Mouse (Mus musculus) inflammation-experienced regulatory T-cells, adult 6 months (primary cell): ENCODE measurements around the gene Lama2. TPM values are rescaled to one million over a fixed set of nuclear protein-coding genes. Genes with fewer than 3 reads are reported as not detected.
"Not testable (repeated sequence)": the region's sequence is repeated elsewhere in the genome, so short reads cannot be mapped to it uniquely, and the experiment has no call there.

Source experiments
- ATAC-seq: one replicate; pipeline ENCODE4 v1.8.0; 2017
- polyA plus RNA-seq, 3 experiments: library from polyadenylated mRNA; unstranded; fragments of 100-300 nt; shearing (Covaris generic); gene quantifications; one replicate each; pipeline ENCODE4 v1.2.1; 2017

Lama2 gene
- polyA plus RNA-seq, 3 experiments from 2014 or later = 0.11 TPM; not detected in 2

DNA sequence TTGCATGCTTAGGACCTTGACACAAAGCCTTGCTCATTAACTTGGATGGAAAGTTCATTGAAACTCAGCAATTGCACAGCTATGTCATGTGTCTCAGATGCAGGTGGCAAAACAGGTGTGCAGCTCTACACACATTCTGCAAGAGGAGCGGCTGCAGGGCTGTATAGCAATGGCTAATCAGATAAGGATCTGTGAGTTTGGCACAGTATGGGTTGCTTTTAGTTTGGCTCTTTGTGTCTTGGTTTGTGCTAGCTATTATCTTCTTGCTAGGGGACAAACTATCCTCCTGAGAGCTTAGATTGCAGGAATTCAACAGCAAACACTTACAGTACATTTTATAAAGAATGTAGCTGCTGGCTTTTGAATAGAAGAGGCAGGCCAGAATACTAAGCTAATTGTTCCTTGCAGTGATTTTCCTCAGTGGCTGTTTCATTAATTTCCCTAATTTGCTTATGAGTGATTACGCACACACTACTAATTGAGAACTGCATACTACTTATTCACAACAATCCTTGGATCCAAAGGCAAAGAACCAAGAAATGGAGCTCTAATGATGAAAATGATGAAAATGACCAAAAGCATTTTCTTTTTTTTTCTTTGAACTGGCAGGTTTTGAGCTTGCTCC is 617.9 kb downstream of the Lama2 start:
- no peak for ATAC-seq

DNA sequence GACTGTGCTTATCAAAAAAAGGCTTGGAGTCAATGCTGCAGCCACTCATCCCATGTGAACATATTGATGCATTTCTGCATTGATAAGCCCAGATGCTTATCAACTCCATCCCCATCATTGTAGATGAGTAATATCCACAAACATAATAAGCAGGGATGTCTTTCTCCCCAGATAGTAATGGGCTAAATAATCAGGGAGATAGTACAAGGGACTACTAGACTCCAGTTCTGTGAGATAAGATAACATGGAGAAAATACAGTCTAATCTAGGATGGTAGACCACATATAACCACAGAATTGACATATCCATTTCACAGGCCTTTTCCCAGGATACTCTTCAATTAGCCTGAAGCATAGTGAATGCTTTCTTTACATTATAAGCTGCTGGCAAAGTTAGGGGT is 622.9 kb downstream of the Lama2 start:
- ATAC-seq = no peak

DNA sequence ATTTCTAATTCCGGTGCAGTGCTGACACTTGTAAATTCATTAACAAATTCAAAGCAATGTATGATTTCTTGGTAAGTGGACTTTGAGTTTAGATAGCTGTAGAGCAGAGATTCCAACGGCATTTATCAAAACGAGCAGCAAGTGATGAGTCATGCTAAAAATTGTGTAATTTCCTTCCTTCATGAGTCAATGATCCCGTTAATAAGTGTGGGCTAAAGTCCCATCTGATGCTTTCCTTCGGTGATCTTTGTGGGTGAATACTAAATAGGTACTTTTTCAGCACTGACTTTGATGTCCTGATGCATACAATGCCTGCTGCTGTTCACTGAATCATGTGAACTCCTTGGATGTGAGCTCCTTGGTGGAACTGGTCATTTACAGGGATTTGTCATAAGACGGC is 623.6 kb downstream of the Lama2 start:
- ATAC-seq = peak; percentile 62

DNA sequence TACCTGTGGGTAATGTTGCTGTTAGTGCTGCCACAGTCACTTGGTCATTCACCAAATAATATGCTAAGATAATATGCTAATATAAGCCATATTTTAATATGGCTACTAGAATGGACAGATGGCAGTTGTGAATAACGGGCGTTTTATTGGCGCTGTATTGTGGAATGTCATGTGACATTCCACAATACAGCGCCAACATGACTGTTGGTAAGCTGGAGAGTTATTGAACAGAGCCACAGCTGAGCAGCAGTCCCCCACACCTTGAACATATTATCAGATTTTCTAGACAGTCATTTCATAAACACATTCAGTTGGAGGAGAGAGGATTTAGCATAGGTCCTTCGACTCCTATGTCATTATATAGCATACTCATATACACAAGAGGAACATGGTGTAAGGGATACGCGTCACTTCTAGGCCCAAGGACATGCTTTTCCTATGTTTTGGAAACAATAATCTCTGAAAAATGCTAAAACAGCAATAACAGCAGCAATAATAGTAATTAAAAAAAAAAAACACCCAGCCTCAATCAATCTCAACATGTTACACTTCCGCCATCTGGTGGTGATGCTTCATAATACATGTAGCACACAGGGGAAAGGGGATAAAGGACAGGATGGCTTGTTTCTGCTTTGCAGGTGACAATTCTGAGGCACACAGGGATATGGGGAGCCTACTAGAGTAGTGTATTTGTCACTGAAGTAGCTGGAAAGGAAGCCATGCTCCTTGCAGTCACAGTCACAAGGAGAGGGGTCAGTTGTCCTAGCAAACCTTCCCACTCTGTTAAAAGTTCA is 624.2 kb downstream of the Lama2 start:
- ATAC-seq = peak; percentile 63

DNA sequence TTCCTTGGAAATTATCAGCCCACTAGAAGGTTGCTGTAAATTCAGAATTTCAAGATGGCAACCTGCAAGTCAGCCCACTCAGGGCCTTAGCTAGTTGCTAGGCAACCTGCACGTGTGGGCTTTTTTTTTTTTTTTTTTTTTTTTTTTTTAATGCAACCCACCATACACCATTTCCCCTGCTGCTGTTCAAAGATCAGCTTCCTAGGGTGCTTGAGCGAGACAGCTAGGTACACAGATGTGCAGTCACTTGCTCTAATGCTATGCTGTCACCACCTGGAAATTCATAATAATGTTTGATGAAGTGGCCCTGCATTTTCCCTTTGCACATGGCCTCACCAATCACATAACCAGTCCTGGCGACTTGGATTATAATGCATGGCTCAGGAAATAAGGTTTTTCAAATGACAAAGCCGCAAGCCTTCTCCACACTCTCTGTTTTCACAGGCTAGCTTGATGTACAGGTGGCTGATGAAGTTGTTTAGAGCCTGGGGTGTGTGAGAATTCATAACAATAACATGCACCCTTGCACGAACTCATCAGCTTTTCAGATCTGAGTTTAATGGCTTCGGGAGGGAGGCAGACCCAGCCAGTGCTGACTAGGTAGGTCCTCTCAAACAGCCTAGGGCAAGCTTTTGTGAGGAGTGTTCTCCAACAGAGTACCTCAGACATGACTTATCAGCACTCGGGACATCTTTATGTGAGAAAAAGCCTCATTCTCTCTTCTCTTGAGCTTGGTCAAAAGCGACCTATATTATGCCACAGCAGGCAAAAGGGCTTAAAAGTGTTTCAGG is 625.4 kb downstream of the Lama2 start:
- no peak for ATAC-seq

DNA sequence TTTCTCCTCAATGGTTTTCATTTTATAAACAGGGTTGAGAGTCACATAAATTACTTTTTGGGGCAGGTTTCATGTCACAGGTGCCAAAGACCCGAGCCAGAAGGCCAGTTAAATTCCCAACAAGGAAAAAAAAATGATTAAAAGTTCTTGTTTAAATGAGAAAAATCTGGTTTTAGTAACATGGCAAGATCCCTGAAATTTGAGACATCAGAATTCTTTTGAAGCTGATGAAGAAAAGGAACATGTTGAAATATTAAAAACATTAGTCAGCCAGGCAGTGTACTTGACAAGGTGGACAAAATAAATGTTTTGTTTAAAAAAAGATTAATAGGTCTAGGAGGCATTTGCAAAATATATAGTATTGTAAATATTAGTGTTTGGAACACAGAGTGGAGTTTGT is 634.1 kb downstream of the Lama2 start:
- ATAC-seq = no peak

DNA sequence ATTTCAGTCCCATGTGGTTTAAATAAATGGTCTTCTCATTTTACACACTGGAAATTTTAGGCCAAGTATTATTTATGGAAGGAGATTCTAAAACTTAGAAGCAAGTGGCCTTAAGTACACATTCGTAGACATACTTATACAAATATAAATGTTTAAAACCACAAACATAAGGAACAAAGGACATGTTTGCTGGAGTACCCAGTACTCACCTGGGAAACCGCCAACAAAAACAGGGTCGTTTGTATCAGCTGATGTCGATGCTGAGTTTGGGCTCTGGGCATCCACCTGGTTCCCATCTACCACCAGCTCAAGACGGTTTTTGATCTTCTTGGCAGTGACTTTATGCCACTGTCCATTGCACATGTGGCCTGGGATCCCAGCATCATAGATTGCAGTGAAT is 635.5 kb downstream of the Lama2 start:
- ATAC-seq = not testable (repeated sequence)

DNA sequence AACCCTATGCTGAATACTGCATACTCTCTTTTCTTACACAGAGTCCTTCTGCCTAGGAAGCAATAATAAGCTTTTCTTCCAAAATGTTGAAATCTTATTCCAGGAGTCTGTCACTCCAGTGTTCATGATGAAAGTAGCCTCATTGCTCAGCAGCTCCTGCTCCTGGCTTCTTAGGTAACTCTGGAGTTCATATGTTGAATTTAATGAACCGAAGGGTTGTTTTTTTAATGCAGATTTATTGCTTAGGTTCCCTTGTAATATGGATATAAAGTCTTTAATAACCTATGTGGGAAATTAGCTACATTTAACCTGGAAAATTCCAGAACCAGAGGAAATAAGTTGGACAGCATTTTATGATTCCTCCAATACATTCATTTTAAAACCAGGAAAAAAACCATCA is 636.0 kb downstream of the Lama2 start:
- ATAC-seq = no peak

DNA sequence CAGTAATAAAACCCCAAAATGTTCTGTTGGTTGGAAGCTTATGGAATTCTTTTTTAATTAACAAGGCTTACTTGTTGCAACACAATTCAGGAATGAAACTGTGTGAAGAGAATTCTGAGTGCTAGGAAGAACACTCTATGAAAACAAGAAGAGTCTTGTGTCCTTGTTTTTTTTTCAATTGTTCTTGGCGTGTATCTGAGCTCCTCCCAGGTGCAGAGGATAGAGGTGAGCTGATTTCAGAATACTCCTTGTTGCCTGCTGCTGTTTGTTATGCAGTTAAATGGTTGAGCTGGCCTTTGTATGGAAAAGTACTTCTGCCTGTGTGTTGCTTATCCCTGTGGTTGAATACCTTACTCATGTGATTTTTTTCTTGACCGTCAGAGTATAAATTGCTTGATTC is 636.9 kb downstream of the Lama2 start:
- no peak for ATAC-seq

DNA sequence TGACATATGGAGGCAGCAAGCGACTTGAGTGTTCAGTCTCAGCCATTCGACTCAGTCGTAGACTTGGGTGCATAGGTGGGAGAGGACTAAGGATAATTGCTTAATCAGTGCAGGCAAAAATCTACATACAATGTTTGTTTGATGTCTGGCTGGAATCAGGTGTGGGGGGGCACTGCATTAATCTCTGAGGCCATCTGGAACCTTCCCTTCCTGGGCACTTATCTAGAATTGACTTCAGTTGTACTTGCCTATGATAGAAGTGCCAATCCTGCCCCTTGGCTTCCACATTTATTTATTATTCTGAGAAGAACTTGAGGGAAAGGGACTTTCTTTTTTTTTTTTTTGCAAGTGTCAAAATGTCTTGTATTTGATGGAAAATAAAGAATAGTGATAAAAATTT is 644.2 kb downstream of the Lama2 start:
- no peak for ATAC-seq

DNA sequence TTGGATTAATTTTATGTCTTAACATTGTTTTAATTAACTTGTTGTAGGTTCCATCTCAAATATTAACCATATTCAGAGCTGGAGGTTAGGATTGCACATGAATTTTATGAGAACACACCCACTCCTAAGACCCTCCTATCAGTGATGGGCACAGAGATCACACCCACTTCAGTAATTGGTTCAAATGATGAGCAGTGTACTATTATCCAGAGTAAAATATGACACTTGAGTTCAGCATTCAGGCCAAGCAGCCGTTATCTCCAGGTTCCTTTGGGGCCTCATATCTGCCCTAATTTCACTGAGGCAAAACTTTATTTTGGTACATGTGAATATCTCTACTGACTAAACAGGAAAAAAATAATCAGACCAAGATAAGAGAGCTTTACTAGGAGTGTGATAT is 645.3 kb downstream of the Lama2 start:
- ATAC-seq = no peak

DNA sequence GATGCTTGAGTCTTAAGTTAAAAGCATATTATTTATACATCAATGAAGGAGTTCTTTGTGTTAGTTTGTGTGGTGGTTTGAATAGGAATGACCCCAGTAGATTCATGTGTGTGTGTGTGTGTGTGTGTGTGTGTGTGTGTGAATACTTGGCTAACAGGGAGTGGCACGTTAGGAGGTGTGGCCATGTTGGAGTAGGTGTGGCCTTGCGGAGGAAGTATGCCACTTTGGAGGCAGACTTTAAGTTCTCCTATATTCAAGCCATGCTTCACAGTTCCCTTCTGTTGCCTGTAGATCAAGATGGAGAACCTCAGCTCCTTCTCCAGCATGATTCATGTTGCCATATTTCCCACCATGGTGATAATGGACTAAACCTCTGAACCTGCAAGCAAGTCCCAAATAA is 646.0 kb downstream of the Lama2 start:
- ATAC-seq = no peak

DNA sequence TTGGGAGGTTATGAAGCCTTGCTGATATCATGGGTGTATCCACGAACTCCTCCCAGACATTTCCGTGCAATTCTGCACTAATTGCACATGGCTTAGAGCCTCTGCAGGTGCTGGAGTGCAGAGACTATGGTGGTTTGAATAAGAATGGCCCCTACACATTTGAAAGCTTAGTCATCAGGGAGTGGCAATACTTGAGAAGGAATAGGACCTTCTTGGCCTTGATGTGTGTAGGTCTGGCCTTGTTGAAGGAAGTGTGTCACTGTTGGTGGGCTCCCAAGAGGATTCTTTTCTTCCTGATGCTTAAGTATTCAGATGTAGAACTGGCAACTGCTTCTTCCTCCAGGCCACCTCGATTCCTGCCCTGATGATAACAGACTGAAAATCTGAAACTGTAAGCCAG is 661.0 kb downstream of the Lama2 start:
- no peak for ATAC-seq

DNA sequence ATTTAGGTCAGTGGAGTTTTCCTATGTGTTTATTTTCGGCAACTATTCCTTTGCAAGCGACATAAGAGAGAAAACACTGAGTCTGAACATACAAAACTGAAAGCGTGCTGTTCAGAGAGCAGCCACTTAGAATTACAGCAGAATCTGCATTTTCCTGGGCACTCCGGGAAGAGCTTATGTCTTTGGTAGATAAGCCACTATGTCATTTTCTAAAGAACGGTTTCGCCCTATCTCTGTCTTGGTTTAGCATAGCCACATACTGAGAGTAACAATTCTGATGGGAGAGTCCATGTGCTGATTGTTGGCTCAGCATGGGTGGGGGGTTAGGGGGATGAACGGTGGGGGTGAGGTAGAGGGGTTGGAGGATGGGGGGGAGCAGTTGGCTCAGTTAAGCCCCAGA is 669.1 kb downstream of the Lama2 start:
- no peak for ATAC-seq

DNA sequence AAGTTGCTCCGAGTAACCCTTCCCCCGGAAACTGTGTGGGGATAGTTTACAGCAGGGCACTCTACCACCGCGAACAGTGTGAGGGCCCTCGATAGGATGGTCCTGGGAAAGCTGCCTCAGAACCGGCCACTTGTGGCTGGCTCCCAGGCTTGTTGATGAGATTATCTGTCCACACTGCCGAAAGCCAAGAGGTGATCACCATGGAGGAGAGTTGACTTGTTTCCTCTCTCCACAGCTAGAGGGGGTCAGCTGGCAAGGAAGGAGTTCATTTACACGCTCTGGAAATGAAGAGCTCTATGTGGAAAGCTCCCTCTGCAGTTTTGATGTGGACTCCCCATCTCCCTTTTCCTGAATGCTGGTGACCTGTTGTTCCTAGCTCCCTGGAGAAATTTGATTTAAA is 669.9 kb downstream of the Lama2 start:
- ATAC-seq = no peak

DNA sequence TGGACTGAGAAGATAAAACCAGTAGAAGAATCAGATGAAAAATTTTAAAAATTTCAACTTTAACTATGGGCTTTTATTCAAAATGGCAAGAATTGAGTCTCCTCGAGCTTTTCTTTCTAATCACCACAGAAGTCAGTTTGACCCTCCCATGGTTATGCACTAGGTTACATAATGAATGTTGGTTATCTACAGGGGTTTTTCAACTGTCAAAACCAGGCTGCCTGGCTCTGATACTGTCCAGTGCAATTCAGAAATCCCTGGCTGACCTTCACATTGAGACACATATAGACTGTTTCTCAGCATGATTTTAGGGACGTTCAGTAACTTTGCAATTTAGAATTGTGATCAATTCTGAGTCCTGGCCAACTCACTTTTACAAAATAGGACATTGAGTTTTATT is 671.2 kb downstream of the Lama2 start:
- no peak for ATAC-seq

DNA sequence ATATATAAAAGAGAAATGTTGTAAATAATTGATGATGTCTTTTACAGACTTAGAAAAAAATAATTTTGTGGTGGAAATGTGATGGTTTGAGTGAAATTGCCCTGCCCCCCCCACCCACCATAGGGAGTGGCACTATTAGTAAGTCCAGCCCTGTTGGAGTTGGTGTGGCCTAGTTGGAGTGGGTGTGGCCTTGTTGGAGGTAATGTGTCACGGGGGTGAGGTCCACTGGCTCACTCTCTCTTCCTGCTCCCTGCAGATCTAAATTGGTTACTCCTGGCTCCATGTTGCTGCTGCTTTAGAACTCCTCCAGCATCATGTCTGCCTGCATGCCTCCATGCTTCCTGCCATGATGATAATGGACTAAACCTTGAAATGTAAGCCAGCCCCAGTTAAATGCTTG is 680.0 kb downstream of the Lama2 start:
- ATAC-seq = no peak

DNA sequence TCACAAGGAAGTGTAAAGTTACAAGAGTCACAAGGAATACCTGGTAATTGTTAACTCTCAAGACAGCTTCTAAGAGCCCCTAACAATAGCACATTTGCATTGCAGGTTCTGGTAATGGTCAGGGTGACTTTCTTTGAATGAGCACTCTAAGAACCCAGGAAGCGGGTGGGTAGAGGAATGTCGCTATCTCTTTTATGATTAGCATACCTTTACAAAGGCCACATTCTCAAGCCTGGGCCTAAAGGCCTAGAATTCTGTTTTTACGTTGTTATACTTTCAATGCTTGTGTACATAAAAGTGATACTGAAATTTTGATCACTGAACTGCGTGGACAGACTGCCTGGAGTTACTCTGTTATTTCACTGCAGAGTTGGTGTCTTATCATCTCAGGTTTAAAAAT is 681.1 kb downstream of the Lama2 start:
- not testable (repeated sequence) for ATAC-seq

DNA sequence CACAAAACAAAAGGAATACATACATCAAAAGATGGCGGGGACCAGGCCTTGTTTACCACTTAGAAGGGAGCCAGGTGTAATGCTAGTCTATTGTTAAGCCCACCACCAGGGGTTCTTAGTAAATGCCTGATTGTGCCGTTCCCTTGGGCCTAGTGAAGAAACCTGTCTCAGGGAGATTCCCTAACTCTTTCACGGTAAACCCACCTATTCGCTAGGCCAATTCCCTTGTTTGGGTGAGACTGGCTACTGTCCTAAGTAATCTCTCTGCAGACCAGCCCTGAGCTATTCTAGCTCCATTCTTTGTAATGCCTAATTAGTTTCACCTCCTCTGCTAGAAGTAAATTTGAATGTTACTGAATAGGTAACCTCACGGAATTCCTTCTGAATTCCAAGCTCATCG is 683.5 kb downstream of the Lama2 start:
- ATAC-seq = not testable (repeated sequence)
